Mouse (Mus musculus) kidney, embryonic 16.5 days (tissue): ENCODE data around the gene Scp2. TPM values are rescaled to one million over a fixed set of nuclear protein-coding genes. Genes with fewer than 3 reads are reported as not detected.

ENCODE experiments used
- ATAC-seq: fragments of 200-750 bp; cut with Nextera tagmentation; 2 replicates; pipeline ENCODE4 v1.8.0; 2017; ENCODE audit warnings: moderate TSS enrichment; ENCODE audit not compliant: low FRiP score, low TSS enrichment
- H3K27ac ChIP-seq: fragments of 300-500 bp; sonication (generic); 2 replicates; pipeline ENCODE4 v1.5.1; 2014; ENCODE audit warnings: low read length
- H3K27me3 ChIP-seq: fragments of 300-500 bp; sonication (generic); 2 replicates; pipeline ENCODE4 v1.6.1; 2014; ENCODE audit warnings: low read length, control low read depth, mixed read lengths; ENCODE audit not compliant: insufficient read depth
- H3K36me3 ChIP-seq: fragments of 300-500 bp; sonication (generic); 2 replicates; pipeline ENCODE4 v1.6.1; 2014; ENCODE audit warnings: low read length, control low read depth, mixed read lengths; ENCODE audit not compliant: insufficient read depth
- H3K4me1 ChIP-seq: fragments of 300-500 bp; sonication (generic); 2 replicates; pipeline ENCODE4 v1.6.1; 2014; ENCODE audit warnings: low read length, control low read depth, mixed read lengths; ENCODE audit not compliant: insufficient read depth
- H3K4me2 ChIP-seq: fragments of 300-500 bp; sonication (generic); replicated peaks from 2 replicates; pipeline ENCODE4 v1.6.1; 2014; ENCODE audit warnings: low read depth, low read length
- H3K4me3 ChIP-seq: fragments of 300-500 bp; sonication (generic); 2 replicates; pipeline ENCODE4 v1.5.1; 2014; ENCODE audit warnings: mild to moderate bottlenecking, low read length
- H3K9ac ChIP-seq: fragments of 300-500 bp; sonication (generic); replicated peaks from 2 replicates; pipeline ENCODE4 v1.6.1; 2014; ENCODE audit warnings: low read length
- H3K9me3 ChIP-seq: fragments of 300-500 bp; sonication (generic); 2 replicates; pipeline ENCODE4 v1.6.1; 2016; ENCODE audit warnings: low read length, control low read depth
- WGBS: fragments of 180-500 bp; shearing (Covaris S2); extraction: QIAGEN DNeasy Blood & Tissue Kit; methylation state at CpG from one replicate; pipeline ENCODE4 v1.1.7; 2014; 5-methylcytosine and 5-hydroxymethylcytosine counted together
- polyA plus RNA-seq: library from polyadenylated mRNA; unstranded; fragments of >200 nt; fragmentation: Nextera tagmentation; extraction: Ambion mirVana; gene quantifications from 2 replicates; pipeline ENCODE4 v1.2.1, GENCODE M21; 2015

Scp2 gene
- polyA plus RNA-seq, 1 experiment from 2014 or later = 288 TPM

DNA sequence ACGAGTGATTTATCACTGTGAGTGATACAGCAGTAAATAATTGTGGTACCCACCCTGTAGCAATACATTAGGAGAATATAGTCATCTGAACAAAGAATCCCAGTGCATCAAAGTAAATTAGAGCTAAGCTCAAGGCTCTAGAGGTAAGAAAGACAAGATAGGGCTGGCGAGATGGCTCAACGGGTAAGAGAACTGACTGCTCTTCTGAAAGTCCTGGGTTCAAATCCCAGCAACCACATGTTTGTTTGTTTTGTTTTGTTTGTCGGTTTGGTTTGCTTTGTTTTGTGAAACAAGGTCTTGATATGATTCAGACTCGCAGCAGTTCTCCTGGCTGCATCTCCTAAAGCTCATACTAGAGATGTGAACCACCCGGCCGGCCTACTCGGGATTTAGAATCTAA, 27.3 kb downstream of the Scp2 start:
- WGBS = 94% methylated on average over 8 of the region's 8 CpGs
- Histone ChIP-seq H3K4me1 (no peaks in the 10 kb centered on the region), H3K4me3 (no peak overlapping the region; the same call in 1 of the 2 replicates), H3K9ac (no peak overlapping the region), H3K4me2 (no peak overlapping the region), H3K27me3 (no peaks in the 10 kb centered on the region), H3K9me3 (no peaks in the 10 kb centered on the region), H3K36me3 (no peaks in the 10 kb centered on the region), H3K27ac (no peak overlapping the region)
- no peak for ATAC-seq

DNA sequence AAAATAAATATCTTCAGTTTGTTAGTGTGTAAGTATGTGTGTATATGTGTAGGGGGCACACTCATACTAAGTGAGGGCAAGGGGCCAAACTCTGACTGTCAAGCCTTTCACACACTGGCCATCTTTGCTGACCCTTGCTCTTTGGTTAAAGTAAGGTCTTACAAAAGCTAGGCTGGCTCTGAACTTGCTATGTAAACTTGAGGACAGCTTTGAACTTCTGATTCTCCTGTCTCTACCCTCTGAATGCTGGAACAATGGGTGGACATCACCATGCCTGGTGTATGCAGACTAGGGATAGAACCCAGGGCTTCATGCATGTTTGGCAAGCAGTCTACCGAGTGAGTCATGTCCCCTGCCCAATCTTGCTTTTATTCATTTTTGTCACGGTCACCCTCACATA, 28.3 kb downstream of the Scp2 start:
- Histone ChIP-seq H3K36me3 (no peaks in the 10 kb centered on the region; the same call in 1 of the 2 replicates), H3K4me3 (no peak overlapping the region), H3K4me2 (no peak overlapping the region), H3K27me3 (no peaks in the 10 kb centered on the region), H3K4me1 (no peaks in the 10 kb centered on the region), H3K27ac (no peak overlapping the region), H3K9me3 (no peaks in the 10 kb centered on the region), H3K9ac (no peak overlapping the region)
- no peak for ATAC-seq
- 92% methylated on average over 2 of the region's 2 CpGs for WGBS

DNA sequence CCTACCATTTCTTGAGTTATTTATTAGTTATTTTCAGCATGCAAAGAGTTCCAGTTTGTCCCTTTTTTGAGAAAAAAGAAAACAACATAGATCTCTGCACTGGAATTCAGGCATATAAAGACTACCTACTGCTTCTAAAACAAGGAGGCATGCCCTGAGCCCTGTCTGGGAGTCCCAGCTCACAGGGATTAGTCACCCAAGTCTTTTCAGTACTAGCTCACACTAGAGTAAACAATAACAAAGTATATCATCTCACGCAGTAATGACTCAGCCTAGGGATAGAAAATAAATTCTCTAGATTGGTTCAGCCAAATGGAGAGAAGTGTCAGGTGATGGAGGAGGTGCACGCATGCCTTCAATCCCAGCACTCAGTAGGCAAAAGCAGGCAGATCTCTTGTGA, 34.1 kb downstream of the Scp2 start:
- Histone ChIP-seq H3K36me3 (peaks cover 3% of the 10 kb centered on the region; the same call in 1 of the 2 replicates), H3K27ac (no peak overlapping the region), H3K4me3 (no peak overlapping the region), H3K4me2 (no peak overlapping the region), H3K27me3 (no peaks in the 10 kb centered on the region), H3K4me1 (no peaks in the 10 kb centered on the region), H3K9me3 (no peaks in the 10 kb centered on the region), H3K9ac (no peak overlapping the region)
- WGBS = 75% methylated on average over 2 of the region's 2 CpGs
- no peak for ATAC-seq

DNA sequence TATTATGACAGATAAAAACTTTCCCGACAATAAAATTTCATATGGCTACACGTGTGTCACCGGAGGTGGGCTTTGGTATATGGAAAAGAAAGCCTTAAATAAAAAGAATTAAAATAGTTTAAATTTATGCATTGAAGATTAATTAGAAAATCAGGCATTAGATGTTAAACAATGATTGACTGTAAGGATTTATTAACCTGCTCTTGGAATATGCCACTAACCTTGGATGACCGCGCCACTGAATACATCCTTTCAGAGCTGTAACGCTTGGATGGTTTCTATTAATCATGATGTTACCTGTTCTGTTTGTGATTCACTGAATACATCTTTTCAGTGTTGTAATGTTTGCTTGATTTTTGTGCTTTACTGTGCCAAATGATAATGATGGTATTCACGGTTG, 35.1 kb downstream of the Scp2 start:
- WGBS = 95% methylated on average over 7 of the region's 7 CpGs

DNA sequence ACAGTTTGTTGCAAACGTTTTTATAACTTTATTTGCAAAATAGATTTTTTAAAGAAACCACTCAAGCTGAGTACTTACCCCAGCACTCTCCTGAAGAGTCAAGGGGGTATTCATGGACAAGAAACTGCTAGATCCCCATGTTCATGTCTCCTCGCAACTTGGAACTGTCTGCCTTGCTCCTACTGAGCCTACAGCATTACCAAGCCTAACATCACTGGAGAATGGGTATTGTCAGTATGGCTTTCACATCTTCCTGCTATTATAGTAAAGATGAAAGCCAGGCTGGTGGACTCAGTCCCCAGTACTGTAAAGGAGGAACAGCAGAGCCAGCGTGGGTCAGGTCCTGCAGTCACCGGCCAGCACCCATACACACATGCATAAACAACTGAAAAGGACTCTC, 48.5 kb downstream of the Scp2 start, which contains the start of gene Podn:
Gene Podn, minus strand, starts transcription at position 101 of the 400 bp plus-strand sequence.
- no peaks in the 10 kb centered on the region for H3K4me1 ChIP-seq
- WGBS = 81% methylated on average over 4 of the region's 4 CpGs
- peaks cover 13% of the 10 kb centered on the region for H3K36me3 ChIP-seq

More for the DNA sequence above, 35.1 kb downstream of the Scp2 start:
- ATAC-seq = no peak
- H3K27me3 ChIP-seq = no peaks in the 10 kb centered on the region
- H3K4me2 ChIP-seq = no peak overlapping the region
- no peaks in the 10 kb centered on the region for H3K4me1 ChIP-seq
- no peak overlapping the region for H3K9ac ChIP-seq
- no peaks in the 10 kb centered on the region for H3K9me3 ChIP-seq
- no peak overlapping the region for H3K27ac ChIP-seq
- H3K36me3 ChIP-seq = peaks cover 6% of the 10 kb centered on the region; the same call in 1 of the 2 replicates
- H3K4me3 ChIP-seq = no peak overlapping the region

DNA sequence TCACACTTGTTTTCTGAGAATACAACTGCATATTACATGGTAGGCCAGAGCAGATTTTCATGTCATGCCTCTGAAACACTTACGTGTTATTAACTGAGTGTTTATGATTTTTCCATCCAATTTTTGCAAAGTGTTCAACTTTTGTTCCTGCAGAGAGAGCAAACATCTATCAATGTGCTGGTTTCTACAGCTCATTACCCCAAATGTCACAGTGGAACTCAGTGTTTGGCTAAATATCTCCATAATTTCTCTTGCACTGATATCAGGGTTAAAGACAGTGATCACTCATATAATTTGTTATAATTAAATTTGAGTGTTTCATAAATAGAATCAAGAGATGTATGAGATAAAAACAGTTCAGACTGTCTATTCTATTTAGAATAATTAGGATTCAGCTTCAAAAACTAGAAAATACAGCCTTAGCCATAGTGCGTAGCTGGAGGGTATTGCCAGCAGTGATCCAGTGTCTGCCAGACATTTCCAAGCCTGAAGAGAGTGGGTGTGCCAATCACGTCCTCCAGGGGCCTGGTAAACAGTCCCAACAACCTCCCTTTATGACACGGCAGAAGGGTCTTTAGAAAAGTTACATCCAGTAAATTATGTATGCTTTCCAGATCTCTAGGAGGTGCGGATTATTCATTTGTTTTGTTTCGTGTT, 51.9 kb downstream of the Scp2 start:
- H3K9ac ChIP-seq = no peak overlapping the region
- no peaks in the 10 kb centered on the region for H3K9me3 ChIP-seq
- H3K36me3 ChIP-seq = peaks cover 15% of the 10 kb centered on the region; the same call in 1 of the 2 replicates
- H3K27ac ChIP-seq = no peak overlapping the region
- no peak overlapping the region for H3K4me3 ChIP-seq
- no peak overlapping the region for H3K4me2 ChIP-seq
- H3K4me1 ChIP-seq = no peaks in the 10 kb centered on the region
- H3K27me3 ChIP-seq = no peaks in the 10 kb centered on the region
- 85% methylated on average over 6 of the region's 6 CpGs for WGBS
- ATAC-seq = no peak

More for the DNA sequence above, 48.5 kb downstream of the Scp2 start, which contains the start of gene Podn:
- no peak within 1 kb of the TSS for H3K9ac ChIP-seq
- H3K27ac ChIP-seq = no peak within 1 kb of the TSS
- no peaks in the 10 kb centered on the region for H3K27me3 ChIP-seq
- H3K4me2 ChIP-seq = no peak within 1 kb of the TSS
- H3K9me3 ChIP-seq = no peaks in the 10 kb centered on the region
- ATAC-seq = no peak
- H3K4me3 ChIP-seq = no peak within 1 kb of the TSS

DNA sequence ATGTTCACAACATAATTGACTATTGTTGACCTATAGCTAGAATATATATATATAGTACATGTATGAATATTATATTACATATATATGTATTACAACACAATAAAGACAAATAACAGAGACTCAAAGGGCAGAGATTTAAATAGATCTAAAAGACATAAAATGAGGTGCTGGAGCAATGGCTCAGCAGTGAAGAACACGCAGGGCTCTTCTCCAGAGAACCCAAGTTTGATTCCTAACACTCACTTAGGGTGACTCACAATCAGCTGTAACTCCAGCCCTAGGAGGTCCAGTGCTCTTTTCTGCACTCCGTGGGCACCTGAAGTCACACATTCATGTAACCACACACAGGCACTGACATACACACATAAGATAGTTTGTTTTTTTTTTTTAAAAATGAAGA, 60.8 kb downstream of the Scp2 start:
- H3K27ac ChIP-seq = no peak overlapping the region
- no peak overlapping the region for H3K4me2 ChIP-seq
- H3K4me3 ChIP-seq = no peak overlapping the region
- WGBS = 94% methylated on average over 2 of the region's 2 CpGs
- no peak overlapping the region for H3K9ac ChIP-seq
- H3K9me3 ChIP-seq = no peaks in the 10 kb centered on the region
- H3K36me3 ChIP-seq = 0 out of 2 replicates have a peak, but pooled peaks cover 2% of the 10 kb centered on the region
- 0 out of 2 replicates have a peak, but pooled peaks cover 6% of the 10 kb centered on the region for H3K4me1 ChIP-seq
- ATAC-seq = no peak
- no peaks in the 10 kb centered on the region for H3K27me3 ChIP-seq

DNA sequence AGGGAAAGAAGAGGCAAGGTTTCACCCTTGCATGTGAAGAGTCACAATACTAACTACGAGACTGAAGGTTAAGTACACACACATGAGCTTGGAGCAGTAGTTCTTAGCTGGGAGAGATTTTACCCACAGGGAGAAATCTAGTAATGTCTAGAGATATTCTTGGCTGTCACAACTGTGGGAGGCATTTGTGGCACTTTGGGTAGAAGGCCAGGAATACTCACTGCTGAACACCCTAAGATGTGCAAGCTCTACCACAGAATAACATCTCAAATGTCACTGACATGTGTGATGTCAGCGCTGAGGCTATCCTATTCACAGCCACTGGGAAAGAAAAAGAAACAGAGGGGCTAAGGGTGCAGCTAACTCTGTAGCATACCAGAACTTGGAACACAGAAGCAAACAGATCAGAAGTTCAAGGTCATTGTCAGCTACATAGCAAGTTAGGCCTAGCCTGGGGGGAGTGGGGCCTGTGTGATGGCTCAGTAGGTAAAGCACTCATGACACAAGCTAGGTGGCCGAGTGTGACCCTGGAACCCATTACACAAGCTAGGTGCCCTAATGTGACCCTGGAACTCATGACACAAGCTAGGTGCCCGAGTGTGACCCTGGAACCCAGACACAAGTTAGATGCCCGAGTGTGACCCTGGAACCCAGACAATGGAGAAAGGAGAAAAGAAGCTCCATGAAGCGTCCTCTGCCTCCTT, 61.6 kb downstream of the Scp2 start:
- no peak overlapping the region for H3K4me2 ChIP-seq
- no peak overlapping the region for H3K4me3 ChIP-seq
- no peak for ATAC-seq
- no peaks in the 10 kb centered on the region for H3K27me3 ChIP-seq
- H3K36me3 ChIP-seq = 0 out of 2 replicates have a peak, but pooled peaks cover 2% of the 10 kb centered on the region
- 0 out of 2 replicates have a peak, but pooled peaks cover 6% of the 10 kb centered on the region for H3K4me1 ChIP-seq
- no peak overlapping the region for H3K9ac ChIP-seq
- H3K9me3 ChIP-seq = no peaks in the 10 kb centered on the region
- 75% methylated on average over 6 of the region's 6 CpGs for WGBS
- no peak overlapping the region for H3K27ac ChIP-seq

DNA sequence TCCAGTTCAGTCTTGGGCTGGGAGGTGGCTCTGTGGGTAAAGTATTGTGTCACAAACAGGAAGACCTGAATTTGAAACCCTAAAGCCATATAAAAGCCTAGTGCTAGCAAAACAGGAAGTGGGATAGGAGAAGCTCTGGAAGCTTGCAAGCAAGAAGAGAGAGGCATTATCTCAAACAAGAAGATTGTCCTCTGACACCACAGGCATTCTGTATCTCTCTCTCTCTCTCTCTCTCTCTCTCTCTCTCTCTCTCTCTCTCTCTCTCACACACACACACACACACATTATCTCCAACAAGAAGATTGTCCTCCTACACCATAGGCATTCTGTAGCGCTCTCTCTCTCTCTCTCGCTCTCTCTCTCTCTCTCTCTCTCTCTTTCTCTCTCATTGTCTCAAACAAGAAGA, 62.4 kb downstream of the Scp2 start:
- H3K4me3 ChIP-seq = no peak overlapping the region
- no peaks in the 10 kb centered on the region for H3K27me3 ChIP-seq
- no peak for ATAC-seq
- H3K4me1 ChIP-seq = 0 out of 2 replicates have a peak, but pooled peaks cover 6% of the 10 kb centered on the region
- H3K9me3 ChIP-seq = no peaks in the 10 kb centered on the region
- WGBS = 95% methylated on average over 2 of the region's 2 CpGs
- H3K36me3 ChIP-seq = 0 out of 2 replicates have a peak, but pooled peaks cover 2% of the 10 kb centered on the region
- H3K27ac ChIP-seq = no peak overlapping the region
- H3K4me2 ChIP-seq = no peak overlapping the region
- H3K9ac ChIP-seq = no peak overlapping the region

DNA sequence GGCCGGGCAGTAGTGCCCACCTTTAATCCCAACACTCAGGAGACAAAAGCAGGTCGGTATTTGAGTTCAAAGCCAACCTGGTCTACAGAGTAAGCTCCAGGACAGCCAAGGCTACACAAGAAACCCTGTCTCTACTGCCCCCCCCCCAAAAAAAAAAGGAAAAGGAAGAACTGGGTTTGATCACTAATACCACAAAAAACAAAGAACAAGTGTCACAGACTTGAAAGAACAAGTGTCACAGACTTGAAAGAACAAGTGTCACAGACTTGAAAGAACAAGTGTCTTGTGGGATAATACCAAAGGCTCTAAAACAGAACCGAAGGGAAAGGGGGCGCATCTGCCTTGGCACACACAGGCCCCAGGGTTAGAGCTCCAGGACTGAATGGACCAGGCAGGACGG, 63.9 kb downstream of the Scp2 start:
- no peak overlapping the region for H3K4me3 ChIP-seq
- H3K4me1 ChIP-seq = 0 out of 2 replicates have a peak, but pooled peaks cover 6% of the 10 kb centered on the region
- H3K27ac ChIP-seq = no peak overlapping the region
- no peak for ATAC-seq
- 81% methylated on average over 5 of the region's 5 CpGs for WGBS
- 0 out of 2 replicates have a peak, but pooled peaks cover 2% of the 10 kb centered on the region for H3K36me3 ChIP-seq
- no peaks in the 10 kb centered on the region for H3K27me3 ChIP-seq
- no peak overlapping the region for H3K4me2 ChIP-seq
- no peak overlapping the region for H3K9ac ChIP-seq
- H3K9me3 ChIP-seq = no peaks in the 10 kb centered on the region
